19 mouse cellular contexts compared by ENCODE assay signal in the genomic region with DNA sequence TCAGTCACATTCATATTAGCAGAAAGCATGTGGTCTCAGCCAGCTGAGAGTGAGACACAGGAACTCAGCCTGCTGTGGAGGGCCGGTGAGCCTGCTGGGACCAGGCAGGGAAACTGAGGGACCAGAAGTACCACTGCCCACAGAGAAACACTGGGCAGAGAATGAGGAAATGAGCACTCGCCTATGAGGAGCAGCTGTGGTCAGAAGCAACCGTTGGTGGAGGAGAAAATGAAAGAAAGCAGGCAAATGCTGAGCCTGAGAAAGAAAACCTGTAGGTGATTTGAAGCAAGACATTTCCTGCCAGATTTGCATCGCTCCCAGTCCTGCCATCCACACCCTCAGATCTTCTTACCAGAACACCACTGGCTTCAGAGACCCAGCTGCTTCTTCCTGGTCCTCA.
DNase-seq lines count a peak whose midpoint lies in the region; ATAC-seq and TF ChIP-seq lines count a peak whose summit lies in the region.
"Had no signal": no experiment of that assay in that cellular context is flagged by ENCODE, and none has a peak within 500 bp of the region (broad histone marks: within the 10 kb centered on the region; RNA-seq: fewer than 3 reads in every experiment).

No protein-coding gene starts in this region.

- no peak for TF ChIP-seq CTCF in CH12.LX (conservative IDR thresholded peaks at IDR 0.05 in 1 of 2, IDR thresholded peaks at IDR 0.05 in 1 of 2; ENCODE audit: low read depth in 2 of 2, low read length in 2 of 2)

- no peak; the same call in none of the 2 replicates for TF ChIP-seq RAD21 in CH12.LX (IDR thresholded peaks at IDR 0.05; ENCODE audit: low read depth, low read length)

- H3K9me3 ChIP-seq in heart, embryonic 16.5 days (replicated peaks; ENCODE audit: control insufficient read depth, low read length) = no peaks in the 10 kb centered on the region
- H3K9me3 ChIP-seq in heart, embryonic 11.5 days (replicated peaks; ENCODE audit: control insufficient read depth, low read length) = no peaks in the 10 kb centered on the region
- no peaks in the 10 kb centered on the region for H3K9me3 ChIP-seq in CH12.LX (replicated peaks; ENCODE audit: low read length)
- H3K9me3 ChIP-seq in kidney, embryonic 14.5 days (ENCODE audit: control insufficient read depth, low read length) = no peaks in the 10 kb centered on the region
- H3K9me3 ChIP-seq: midbrain, embryonic 15.5 days had no signal

- WGBS in heart, embryonic 16.5 days = 54% methylated on average over 4 of the region's 4 CpGs
- 71% methylated on average over 4 of the region's 4 CpGs for WGBS in heart, embryonic 11.5 days (ENCODE audit: insufficient replicate concordance)
- 71% methylated on average over 4 of the region's 4 CpGs for WGBS in kidney, embryonic 14.5 days

- H3K4me1 ChIP-seq in heart, embryonic 16.5 days (ENCODE audit: control insufficient read depth, insufficient read depth, low read length) = peaks cover 17% of the 10 kb centered on the region
- peaks cover 11% of the 10 kb centered on the region; the same call in 1 of the 2 replicates for H3K4me1 ChIP-seq in heart, embryonic 11.5 days (ENCODE audit: control insufficient read depth, insufficient read depth, low read length)
- H3K4me1 ChIP-seq in CH12.LX (ENCODE audit: control insufficient read depth in 1 of 2, insufficient read depth in 2 of 2) = peaks cover 28 to 69% of the 10 kb centered on the region in 2 experiments
- H3K4me1 ChIP-seq in kidney, embryonic 14.5 days (ENCODE audit: control insufficient read depth, insufficient read depth, low read length) = 0 out of 2 replicates have a peak, but pooled peaks cover under 1% of the 10 kb centered on the region

- no peaks in the 10 kb centered on the region for H3K79me2 ChIP-seq in CH12.LX (replicated peaks; ENCODE audit: control insufficient read depth, extremely low read depth, insufficient read depth, poor library complexity, severe bottlenecking)

- no peak for ATAC-seq in heart, embryonic 16.5 days (replicated peaks; ENCODE audit: extremely low read depth, insufficient read depth, low FRiP score)
- ATAC-seq in heart, embryonic 11.5 days (replicated peaks; ENCODE audit: insufficient number of reproducible peaks, low FRiP score, low TSS enrichment) = no peak
- peak; percentile 25 to 44; a peak in 3 of 4 replicates for ATAC-seq in hematopoietic stem cell, adult 5-6 weeks (replicated peaks in 1 of 2; ENCODE audit: insufficient read depth in 1 of 2, low FRiP score in 2 of 2, low TSS enrichment in 1 of 2, low read depth in 1 of 2, poor library complexity in 2 of 2, severe bottlenecking in 2 of 2)
- no peak for ATAC-seq in kidney, embryonic 14.5 days (ENCODE audit: low FRiP score, low TSS enrichment)
- ATAC-seq: forebrain, postnatal 0 days; lung, postnatal 0 days; midbrain, embryonic 15.5 days; Patski had no signal

- H3K27ac ChIP-seq in heart, embryonic 16.5 days (ENCODE audit: low read length) = peak overlapping the region; percentile 29; the same call in 1 of the 2 replicates
- no peak overlapping the region for H3K27ac ChIP-seq in heart, embryonic 11.5 days (ENCODE audit: low read depth, low read length)
- H3K27ac ChIP-seq in CH12.LX (ENCODE audit: insufficient read depth, low read depth) = peak overlapping the region; percentile 63; the same call in 1 of the 2 replicates
- no peak overlapping the region for H3K27ac ChIP-seq in kidney, embryonic 14.5 days (ENCODE audit: low read depth, low read length)
- H3K27ac ChIP-seq: midbrain, embryonic 15.5 days; stomach, postnatal 0 days had no signal

- H3K9ac ChIP-seq in heart, embryonic 16.5 days (ENCODE audit: low read length) = no peak overlapping the region
- H3K9ac ChIP-seq in heart, embryonic 11.5 days (ENCODE audit: low read depth, low read length) = no peak overlapping the region
- peak overlapping the region; percentile 31 for H3K9ac ChIP-seq in CH12.LX (ENCODE audit: insufficient read depth, low read depth)
- no peak overlapping the region for H3K9ac ChIP-seq in kidney, embryonic 14.5 days (ENCODE audit: low read depth, low read length)
- H3K9ac ChIP-seq: forebrain, postnatal 0 days; midbrain, embryonic 15.5 days had no signal

- no peak overlapping the region for H3K4me2 ChIP-seq in heart, embryonic 16.5 days (ENCODE audit: low read depth, low read length)
- H3K4me2 ChIP-seq in heart, embryonic 11.5 days = no peak overlapping the region
- peak overlapping the region; percentile 63 for H3K4me2 ChIP-seq in CH12.LX (ENCODE audit: insufficient read depth, low read depth, poor library complexity, severe bottlenecking)
- H3K4me2 ChIP-seq in kidney, embryonic 14.5 days (replicated peaks; ENCODE audit: low read depth, low read length) = no peak overlapping the region
- H3K4me2 ChIP-seq: midbrain, embryonic 15.5 days had no signal

- no peaks in the 10 kb centered on the region for H3K27me3 ChIP-seq in heart, embryonic 16.5 days (ENCODE audit: control insufficient read depth, insufficient read depth, low read length)
- H3K27me3 ChIP-seq in heart, embryonic 11.5 days (ENCODE audit: control insufficient read depth, insufficient read depth, low read length) = peaks cover 3% of the 10 kb centered on the region; the same call in 1 of the 2 replicates
- H3K27me3 ChIP-seq in CH12.LX (replicated peaks) = no peaks in the 10 kb centered on the region
- no peaks in the 10 kb centered on the region for H3K27me3 ChIP-seq in kidney, embryonic 14.5 days (ENCODE audit: control insufficient read depth, insufficient read depth, low read length)
- H3K27me3 ChIP-seq: midbrain, embryonic 15.5 days; Patski had no signal

- peak; percentile 95 for TF ChIP-seq EP300 in CH12.LX (IDR thresholded peaks at IDR 0.05; ENCODE audit: low read length)

- peak; percentile 26; the same call in 1 of the 2 replicates for TF ChIP-seq POLR2A in CH12.LX (IDR thresholded peaks at IDR 0.05; ENCODE audit: low read depth, low read length)

- peak; percentile 83 for DNase-seq in CH12.LX (ENCODE audit: extremely low read depth)
- DNase-seq in naive thymus-derived CD4-positive, alpha-beta T cell, adult 2 months (ENCODE audit: low read depth) = peak; percentile 62
- no peak for DNase-seq in retina, embryonic 14.5 days (ENCODE audit: low spot score)
- DNase-seq in ovary, adult 18-20 months (ENCODE audit: low spot score) = no peak
- DNase-seq: adrenal gland, adult 8-10 months; cerebellum, adult 11 months; forebrain, postnatal 0 days; heart, postnatal 4 days; kidney, adult 11 months; liver; right cerebral cortex, postnatal 25 days had no signal

- in situ Hi-C loops in CH12.LX (cut with MboI; ENCODE audit: low pct_ligation_motif_present, low pct_unique_long_range_greater_than_20kb, low sequenced_read_pairs) = no loop called here

- dilution Hi-C loops in CH12.LX (cut with MboI; ENCODE audit: extremely low pct_ligation_motif_present, extremely low pct_unique_long_range_greater_than_20kb, low sequenced_read_pairs) = no loop called here

- no peaks in the 10 kb centered on the region for H3K36me3 ChIP-seq in heart, embryonic 16.5 days (ENCODE audit: control insufficient read depth, insufficient read depth)
- H3K36me3 ChIP-seq in heart, embryonic 11.5 days (ENCODE audit: control insufficient read depth, insufficient read depth, low read length) = no peaks in the 10 kb centered on the region
- H3K36me3 ChIP-seq in CH12.LX (replicated peaks in 1 of 2; ENCODE audit: control insufficient read depth in 1 of 2, insufficient read depth in 1 of 2, low read length in 1 of 2) = no peaks in the 10 kb centered on the region
- H3K36me3 ChIP-seq in kidney, embryonic 14.5 days (ENCODE audit: control insufficient read depth, insufficient read depth, low read length) = no peaks in the 10 kb centered on the region
- H3K36me3 ChIP-seq: midbrain, embryonic 15.5 days had no signal

- H3K4me3 ChIP-seq in heart, embryonic 16.5 days (ENCODE audit: low read length) = no peak overlapping the region
- H3K4me3 ChIP-seq in heart, embryonic 11.5 days (ENCODE audit: low read depth, low read length) = no peak overlapping the region
- no peak overlapping the region for H3K4me3 ChIP-seq in CH12.LX (replicated peaks in 1 of 3; ENCODE audit: low read depth in 2 of 3, low read length in 2 of 3, poor library complexity in 1 of 3)
- H3K4me3 ChIP-seq in kidney, embryonic 14.5 days (ENCODE audit: low read length) = no peak overlapping the region
- H3K4me3 ChIP-seq: midbrain, embryonic 15.5 days had no signal

TF ChIP-seq in CH12.LX, 34 proteins besides CTCF, POLR2A, EP300 and RAD21 (continues in another document):
- TF ChIP-seq ETS1 (conservative IDR thresholded peaks at IDR 0.05; ENCODE audit: low read depth, low read length) (peak; percentile 77), TCF12 (IDR thresholded peaks at IDR 0.05; ENCODE audit: low read depth, low read length) (peak; percentile 79), BHLHE40 (IDR thresholded peaks at IDR 0.05; ENCODE audit: low read depth, low read length) (peak; percentile 50; the same call in 1 of the 2 replicates), CHD2 (IDR thresholded peaks at IDR 0.05; ENCODE audit: low read length) (peak; percentile 76; the same call in 1 of the 2 replicates), MAX (IDR thresholded peaks at IDR 0.05; ENCODE audit: low read length) (peak; percentile 33; the same call in 1 of the 2 replicates), HCFC1 (IDR thresholded peaks at IDR 0.05; ENCODE audit: low read depth, low read length) (no peak; the same call in 1 of the 2 replicates), USF1 (IDR thresholded peaks at IDR 0.05; ENCODE audit: low read depth, low read length) (no peak), KAT2A (IDR thresholded peaks at IDR 0.05; ENCODE audit: insufficient replicate concordance, low read length) (no peak), MYC (IDR thresholded peaks at IDR 0.05; ENCODE audit: low read depth, low read length) (peak; percentile 69; the same call in 1 of the 2 replicates), RCOR1 (conservative IDR thresholded peaks at IDR 0.05; ENCODE audit: low read depth, low read length) (peak; percentile 84; the same call in 1 of the 2 replicates), ZNF384 (IDR thresholded peaks at IDR 0.05; ENCODE audit: low read depth, low read length) (peak; percentile 47; the same call in 1 of the 2 replicates), CHD1 (IDR thresholded peaks at IDR 0.05; ENCODE audit: low read depth, low read length) (no peak), TBP (conservative IDR thresholded peaks at IDR 0.05; ENCODE audit: low read depth, low read length) (peak; percentile 79), MEF2A (IDR thresholded peaks at IDR 0.05; ENCODE audit: borderline replicate concordance, low read depth, low read length) (peak; percentile 78), ELF1 (IDR thresholded peaks at IDR 0.05; ENCODE audit: low read depth, low read length) (peak; percentile 68), USF2 (conservative IDR thresholded peaks at IDR 0.05; ENCODE audit: low read depth, low read length) (no peak), NELFE (IDR thresholded peaks at IDR 0.05; ENCODE audit: low read depth, low read length) (no peak), GABPA (IDR thresholded peaks at IDR 0.05; ENCODE audit: insufficient replicate concordance, low read depth, low read length) (no peak), E2F4 (IDR thresholded peaks at IDR 0.05; ENCODE audit: insufficient replicate concordance, low read depth, low read length) (no peak), IRF4 (IDR thresholded peaks at IDR 0.05; ENCODE audit: low read depth, low read length) (peak; percentile 93)

Comparison
In these comparisons a context has a peak if more than half of its experiments do, and no peak if none do; other contexts are left out.
1. H3K27ac ChIP-seq: peak in heart, embryonic 16.5 days (single experiment) and CH12.LX (single experiment); none in heart, embryonic 11.5 days (single experiment) and kidney, embryonic 14.5 days (single experiment).
2. ATAC-seq: peak in hematopoietic stem cell, adult 5-6 weeks (2 of 2); none in heart, embryonic 16.5 days (single experiment), heart, embryonic 11.5 days (single experiment) and kidney, embryonic 14.5 days (single experiment).
3. DNase-seq: peak in CH12.LX (single experiment) and naive thymus-derived CD4-positive, alpha-beta T cell, adult 2 months (single experiment); none in retina, embryonic 14.5 days (single experiment) and ovary, adult 18-20 months (single experiment).